Mouse (Mus musculus) G1E (cell line): Measurements from ENCODE around the gene Fam129a.

Experiments
- CTCF ChIP-seq: IDR thresholded peaks from 2 replicates; pipeline ENCODE4 v1.5.1; 2012; ENCODE audit warnings: low read depth, low read length, inconsistent platforms, mixed read lengths
- GATA1 ChIP-seq: IDR thresholded peaks from 2 replicates; pipeline ENCODE4 v1.6.1; 2012; ENCODE audit warnings: borderline replicate concordance, low read length, inconsistent platforms, mixed read lengths
- POLR2AphosphoS5 ChIP-seq: IDR thresholded peaks from 2 replicates; pipeline ENCODE4 v1.6.1; 2012; ENCODE audit warnings: low read depth, low read length, inconsistent platforms; ENCODE audit not compliant: insufficient replicate concordance

GRCm38 (mm10) chr1:151702816-151703215 lies 131.8 kb downstream of the Fam129a start:
- TF ChIP-seq GATA1 (no peak), CTCF (no peak), POLR2AphosphoS5 (no peak)
